Mouse (Mus musculus) NIH3T3 (cell line): ENCODE results near the gene Phactr1.
A peak's percentile ranks its signal among the peaks of the same experiment; 100 is the strongest.

Source experiments
- DNase-seq: peaks from one replicate; pipeline ENCODE4 v3.0.0-alpha.2; 2012; ENCODE audit warnings: low read depth

Phactr1 gene

DNA sequence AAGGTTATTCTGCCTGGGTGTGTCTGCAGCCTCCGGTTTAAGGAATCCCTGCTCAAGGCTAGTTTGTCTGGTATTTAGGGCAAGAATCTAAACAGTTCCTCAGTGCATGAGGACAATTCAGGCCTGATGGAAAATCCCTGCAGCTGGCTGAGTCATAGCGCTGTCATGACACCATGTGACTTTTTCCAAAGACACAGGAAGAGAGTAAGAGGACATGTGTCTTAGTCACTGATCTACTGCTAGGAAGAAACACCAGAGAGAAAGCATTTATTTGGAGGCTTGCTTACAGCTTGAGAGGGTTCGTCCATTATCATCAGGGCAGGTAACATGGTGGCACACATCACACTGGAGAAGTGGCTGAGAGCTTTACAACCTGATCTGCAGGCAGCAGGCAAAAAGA, 352.0 kb downstream of the Phactr1 start:
- DNase-seq: peak; percentile 58

GRCm38 (mm10) chr13:43036510-43036909, 356.1 kb downstream of the Phactr1 start:
- DNase-seq: no peak

DNA sequence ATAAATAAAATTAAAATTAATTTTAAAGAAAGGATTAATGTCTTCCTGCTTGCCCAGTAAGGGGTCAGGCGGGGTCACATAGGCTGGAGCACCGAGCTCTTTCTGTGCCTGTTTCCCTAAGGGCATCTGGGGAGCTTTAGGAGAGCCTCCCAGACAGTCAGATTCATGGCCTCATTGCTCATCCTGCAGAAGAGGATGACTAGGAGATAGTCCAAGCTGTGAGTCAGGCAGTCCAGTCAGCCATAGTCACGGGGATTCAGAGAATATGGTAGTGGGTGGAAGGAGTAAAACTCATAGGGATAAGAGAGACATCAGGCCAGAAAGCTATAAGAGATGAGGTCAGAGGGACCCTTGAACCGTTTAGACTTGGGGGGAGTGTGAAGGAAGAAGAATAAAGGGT, 362.3 kb downstream of the Phactr1 start:
- DNase-seq: peak; percentile 46

GRCm38 (mm10) chr13:43048553-43048952, 368.1 kb downstream of the Phactr1 start:
- DNase-seq: no peak

GRCm38 (mm10) chr13:43053201-43053600, 372.8 kb downstream of the Phactr1 start:
- peak; percentile 10 for DNase-seq

GRCm38 (mm10) chr13:43055136-43055535, 374.7 kb downstream of the Phactr1 start:
- no peak for DNase-seq

- DNase-seq: no peak
Measured at GRCm38 (mm10) chr13:43057104-43057503, 376.7 kb downstream of the Phactr1 start.

DNA sequence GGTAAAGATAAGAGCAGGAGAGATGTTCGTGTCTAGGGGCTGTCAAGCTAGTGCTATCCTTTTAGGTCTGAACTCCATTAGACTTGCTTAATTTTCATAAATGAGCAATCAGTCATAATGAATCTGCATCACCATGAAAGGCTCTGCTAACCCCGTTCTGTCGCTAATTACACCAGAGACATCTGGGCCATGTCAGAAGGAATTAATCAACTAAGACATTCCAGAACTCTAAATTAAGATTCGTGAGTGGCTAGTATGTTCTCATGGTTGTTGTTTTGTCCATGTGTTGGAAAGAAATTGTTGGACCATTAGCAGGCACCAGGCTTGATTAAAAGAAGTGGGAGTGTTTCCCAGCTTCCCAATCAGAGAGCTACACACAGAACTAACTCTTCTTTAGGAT, 382.9 kb downstream of the Phactr1 start:
- no peak for DNase-seq

- peak; percentile 17 for DNase-seq
Measured at GRCm38 (mm10) chr13:43068716-43069265, 388.4 kb downstream of the Phactr1 start.

DNA sequence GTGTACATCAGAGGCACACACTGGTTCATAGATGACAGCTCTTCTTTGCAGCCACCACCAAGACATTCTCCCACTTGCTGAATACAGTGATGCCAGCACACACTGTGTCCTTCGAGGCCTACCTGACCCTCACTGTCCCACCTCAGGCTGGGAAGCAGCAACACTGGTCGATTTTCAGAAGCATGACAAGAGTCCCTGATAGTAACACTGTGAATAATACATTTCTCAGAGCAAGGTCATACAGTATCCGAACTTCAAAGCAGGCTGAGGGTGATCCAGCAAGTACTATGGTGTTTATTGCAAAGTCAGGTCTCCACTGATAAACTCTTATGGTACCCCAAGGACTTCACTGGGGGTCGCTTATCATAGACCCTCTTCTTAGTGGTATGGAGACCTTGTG, 390.1 kb downstream of the Phactr1 start:
- no peak for DNase-seq

DNA sequence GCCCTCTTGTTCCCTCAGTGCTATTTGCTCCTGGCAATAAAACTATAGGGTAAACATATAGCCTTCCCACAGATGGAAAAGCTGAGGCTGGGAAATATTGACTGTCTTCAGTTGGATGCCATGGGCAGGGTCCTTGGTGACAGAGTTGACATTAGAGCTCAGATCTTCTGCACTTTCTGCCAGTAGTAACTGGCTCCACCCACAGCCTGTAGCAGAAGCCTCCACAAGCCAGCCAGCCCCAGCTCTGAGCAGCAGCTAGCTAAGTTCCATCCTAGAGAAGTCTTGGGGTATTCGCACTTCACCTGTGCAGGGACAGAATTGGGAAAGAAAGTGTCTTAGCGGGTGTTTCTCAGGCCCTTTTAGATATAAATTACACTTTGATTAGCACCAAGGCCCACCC, 390.5 kb downstream of the Phactr1 start:
- DNase-seq: no peak

DNA sequence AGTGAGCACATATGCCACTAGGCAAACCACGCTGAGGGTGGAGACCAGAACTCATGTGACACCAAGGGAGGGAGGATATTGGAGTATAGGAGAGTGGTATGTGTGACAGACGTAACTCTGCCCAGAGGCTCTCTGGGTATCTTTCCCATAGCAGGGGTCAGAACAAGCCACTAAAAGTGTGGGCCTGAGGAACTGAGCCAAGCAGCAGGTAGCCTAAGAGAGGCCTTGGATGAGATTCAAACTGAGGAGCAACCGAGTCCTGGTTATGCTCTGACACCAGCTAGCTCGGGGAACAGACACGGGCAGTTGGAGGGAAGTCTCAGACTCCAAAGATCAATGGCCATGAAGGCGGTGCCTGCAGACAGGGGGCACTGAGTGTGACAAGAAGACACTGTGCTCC, 395.0 kb downstream of the Phactr1 start:
- DNase-seq: no peak

DNA sequence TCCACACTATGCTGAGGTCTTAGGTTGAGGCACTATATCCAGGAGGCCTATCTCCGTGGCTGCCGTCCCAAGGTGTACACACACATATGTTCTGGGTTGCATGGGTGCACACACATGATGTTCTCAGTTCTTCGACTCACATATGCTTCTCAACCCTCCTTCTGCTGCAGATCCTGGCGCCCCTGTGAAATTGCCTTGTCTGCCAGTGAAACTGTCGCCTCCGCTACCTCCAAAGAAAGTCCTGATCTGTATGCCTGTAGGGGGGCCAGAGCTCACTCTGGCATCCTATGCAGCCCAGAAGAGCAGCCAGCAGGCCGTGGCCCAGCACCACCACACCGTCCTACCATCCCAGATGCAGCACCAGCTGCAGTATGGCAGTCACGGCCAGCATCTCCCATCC, 397.1 kb downstream of the Phactr1 start:
- DNase-seq: no peak

- DNase-seq: peak; percentile 76
Measured at GRCm38 (mm10) chr13:43085226-43085625, 404.8 kb downstream of the Phactr1 start.

GRCm38 (mm10) chr13:43094365-43094764, 413.9 kb downstream of the Phactr1 start:
- DNase-seq: peak; percentile 34

DNA sequence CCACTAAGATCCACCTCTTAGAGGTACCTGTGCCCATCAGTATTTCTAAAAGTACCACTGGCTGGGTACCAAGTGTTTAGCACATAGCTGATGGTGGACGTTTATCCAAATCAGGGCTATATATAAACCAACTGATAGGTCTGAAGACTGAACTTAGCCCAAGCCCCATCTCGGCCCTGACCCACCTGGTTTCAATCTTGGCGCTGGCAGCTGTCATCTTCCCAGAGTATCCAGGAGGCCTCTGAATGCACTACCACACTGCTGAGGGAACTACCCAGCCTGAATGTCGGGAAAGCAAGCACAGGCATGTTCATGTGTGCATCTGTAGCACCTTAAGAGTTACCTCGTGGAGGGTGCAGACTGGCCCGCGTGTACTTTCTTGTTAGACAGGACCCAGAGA, 422.5 kb downstream of the Phactr1 start:
- no peak for DNase-seq

DNA sequence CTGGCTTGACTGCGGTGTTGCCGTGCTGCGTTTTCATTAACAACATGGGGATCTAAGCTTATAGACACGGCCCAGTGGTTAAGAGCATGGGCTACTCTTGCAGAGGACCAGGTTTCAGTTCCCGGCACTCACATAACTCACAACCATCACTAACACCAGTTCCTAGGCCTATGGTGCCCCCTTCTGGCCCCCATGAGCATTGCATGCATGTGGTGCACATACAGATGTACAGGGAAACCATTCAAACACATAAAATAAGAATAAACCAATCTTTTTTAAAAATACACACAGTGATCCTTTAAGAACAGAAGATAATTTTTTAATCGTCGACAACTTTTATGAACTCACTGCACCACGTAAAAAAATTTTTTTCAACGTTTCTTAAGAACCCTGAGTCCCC, 424.1 kb downstream of the Phactr1 start:
- peak; percentile 15 for DNase-seq

- no peak for DNase-seq
Measured at GRCm38 (mm10) chr13:43112280-43112679, 431.9 kb downstream of the Phactr1 start.

- DNase-seq: no peak
Measured at GRCm38 (mm10) chr13:43112707-43113106, 432.3 kb downstream of the Phactr1 start.

DNA sequence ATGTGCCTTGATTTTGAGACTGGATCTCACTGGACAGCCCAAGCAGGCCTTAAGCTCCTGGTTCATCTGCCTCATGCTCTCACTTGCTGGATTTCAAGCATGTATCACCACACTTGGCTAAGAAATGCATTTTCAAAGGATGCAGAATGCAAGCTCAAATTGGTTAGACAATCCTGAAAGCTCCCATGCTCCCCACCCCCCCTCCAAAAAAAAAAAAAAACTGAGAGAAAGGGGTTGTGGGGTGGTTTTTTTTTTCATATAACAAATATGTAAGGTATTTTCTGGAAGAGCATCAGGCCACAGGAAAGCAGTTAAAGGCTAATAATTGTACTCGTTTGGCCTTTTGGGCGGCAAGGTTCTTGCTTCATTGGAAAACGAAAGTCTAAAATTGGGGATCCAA, 432.7 kb downstream of the Phactr1 start:
- DNase-seq: no peak

DNA sequence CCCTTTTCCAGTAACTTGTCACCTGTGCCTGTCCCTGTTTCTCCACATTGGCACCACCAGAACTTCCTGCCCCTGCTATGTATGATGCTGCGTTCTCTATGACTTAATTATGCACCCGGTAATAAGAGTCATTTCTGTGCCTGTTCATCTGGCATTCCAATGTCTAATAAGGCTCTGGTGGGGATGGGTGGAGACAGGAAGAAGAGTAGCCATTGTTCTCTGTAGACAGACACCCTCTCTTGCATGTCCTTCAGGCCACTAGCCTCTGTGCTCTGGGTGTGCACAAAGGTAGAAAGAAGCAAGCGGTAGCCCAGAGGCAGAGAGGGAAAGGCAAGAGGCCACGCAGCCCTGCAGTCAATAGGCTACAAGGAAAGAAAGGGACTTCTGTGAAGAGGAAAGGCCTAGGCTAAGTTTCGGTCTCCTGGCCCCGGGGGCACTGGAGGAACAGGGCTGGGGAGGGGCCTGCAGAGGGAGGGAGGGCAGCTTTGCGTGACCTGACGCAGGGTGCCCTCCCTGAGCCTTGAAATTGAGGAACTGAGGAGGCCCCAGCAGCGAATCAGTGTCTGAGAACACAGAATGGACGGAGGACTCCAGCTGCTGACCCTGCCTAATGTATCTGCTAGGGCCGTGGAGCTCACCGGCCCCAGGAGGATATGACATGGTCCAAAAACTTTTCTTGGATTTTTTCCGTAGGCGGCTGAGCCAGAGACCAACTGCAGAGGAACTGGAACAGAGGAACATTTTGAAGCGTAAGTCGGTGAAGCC, 442.1 kb downstream of the Phactr1 start:
- DNase-seq: no peak

GRCm38 (mm10) chr13:43123895-43124682, 443.7 kb downstream of the Phactr1 start:
- DNase-seq: no peak

GRCm38 (mm10) chr13:43124683-43125074, 444.3 kb downstream of the Phactr1 start:
- no peak for DNase-seq
